Mouse (Mus musculus): ENCODE results near the gene Olfr484.
"Not testable (repeated sequence)": the region's sequence is repeated elsewhere in the genome, so short reads cannot be mapped to it uniquely, and the experiment has no call there.

Olfr484 gene

DNA sequence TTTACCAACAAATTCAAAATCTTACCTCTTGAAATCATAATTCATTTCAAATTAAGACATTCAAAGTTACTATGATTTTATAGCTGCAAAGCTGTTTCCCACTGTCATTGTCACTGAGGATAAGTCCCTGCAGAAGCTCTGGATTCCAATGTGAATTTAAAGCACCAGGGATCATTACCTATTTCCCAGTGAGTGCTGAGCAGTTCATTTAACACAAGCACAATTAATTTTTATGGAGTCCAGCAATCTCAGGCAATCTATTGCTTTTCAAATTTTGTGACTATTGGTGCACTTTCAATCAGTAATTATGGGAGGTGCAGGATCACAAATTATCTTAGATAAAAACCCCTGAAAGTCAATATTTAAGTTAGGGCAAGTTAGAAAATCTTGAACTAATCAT lies at the start of gene Olfr484:
Olfr484 (minus strand) TSS at position 101 of the 400 bp plus-strand sequence.
- no peak for DNase-seq

- DNase-seq: not testable (repeated sequence)
Measured at GRCm38 (mm10) chr7:108172642-108173041, 45.4 kb upstream of the Olfr484 start, which contains the start of gene Olfr486. TSS of gene Olfr486 (minus strand) at chr7:108172742.

DNA sequence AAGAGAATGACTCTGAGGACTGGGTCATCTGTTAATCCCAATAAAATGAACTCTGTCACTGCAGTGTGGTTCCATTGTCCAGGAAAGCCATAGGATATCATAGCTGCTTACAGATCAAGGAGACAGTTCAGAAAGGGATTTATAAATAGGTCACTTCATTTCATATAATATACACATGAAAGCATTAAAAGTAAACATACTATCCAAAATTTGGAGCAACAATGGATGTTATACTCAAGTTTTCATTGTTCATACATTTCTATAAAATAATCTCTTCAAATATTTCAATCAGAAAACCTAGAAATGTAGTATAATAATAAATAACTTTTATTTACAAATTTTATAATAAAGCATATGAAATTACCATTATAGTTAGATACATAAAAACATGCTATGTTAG lies 32.5 kb upstream of the Olfr484 start, which contains the start of gene Olfr485:
Olfr485 (minus strand) TSS at position 101 of the 400 bp plus-strand sequence.
- no peak for DNase-seq

DNA sequence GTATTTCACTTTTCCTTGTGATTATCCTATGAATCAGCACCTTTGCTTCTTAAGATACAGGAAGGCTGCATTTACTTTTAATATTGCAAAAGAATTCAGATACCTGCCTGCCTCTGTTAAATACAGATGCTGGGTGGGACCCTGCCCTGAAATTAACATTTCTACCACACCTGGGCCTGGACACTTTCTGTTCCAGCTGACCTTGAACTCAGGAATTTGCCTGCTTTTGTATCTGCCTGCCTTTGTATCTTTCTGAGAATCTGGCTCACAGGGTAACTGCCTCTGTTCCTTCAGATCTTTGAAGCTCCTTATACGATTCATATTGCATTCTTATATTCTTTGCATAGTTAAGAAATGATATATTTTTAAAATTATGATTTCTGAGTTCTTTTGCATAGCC lies 5.8 kb downstream of the Olfr484 start:
- DNase-seq: no peak

DNA sequence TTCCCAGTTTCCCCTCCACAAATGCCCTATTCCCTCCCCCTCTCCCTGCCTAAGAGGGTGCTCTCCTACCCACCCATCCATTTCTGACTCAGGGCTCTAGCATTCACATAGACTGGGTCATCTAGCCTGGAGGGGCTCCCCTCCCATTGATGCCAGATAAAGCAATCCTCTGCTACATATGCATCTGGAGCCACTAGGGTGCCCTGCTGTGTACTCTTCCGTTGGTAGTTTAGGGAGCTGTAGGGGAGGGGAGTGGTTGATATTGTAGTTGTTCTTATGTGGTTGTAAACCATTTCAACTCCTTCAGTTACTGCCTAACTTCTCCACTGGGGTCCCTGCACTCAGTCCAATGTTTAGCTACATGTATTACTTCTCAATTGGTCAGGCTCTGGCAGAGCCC lies 6.6 kb downstream of the Olfr484 start:
- DNase-seq: no peak

DNA sequence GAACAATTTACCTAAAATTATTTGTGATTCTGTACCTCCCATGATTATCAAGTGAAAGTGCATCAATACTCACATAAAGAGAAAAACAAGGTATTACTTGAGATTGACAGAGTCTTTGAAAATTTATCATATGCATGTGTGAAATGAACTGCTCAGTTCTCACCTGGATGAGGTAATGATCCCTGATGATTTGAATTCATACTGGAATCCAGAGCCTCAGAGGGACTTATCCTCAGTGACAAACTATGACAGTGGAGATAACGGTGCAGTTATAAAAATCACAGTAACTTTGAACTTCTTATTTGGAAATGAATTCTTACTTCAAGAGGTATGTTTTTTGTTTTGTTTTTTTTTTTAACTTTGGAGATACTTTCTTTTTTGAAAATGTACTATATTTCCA lies 26.7 kb downstream of the Olfr484 start, which contains the start of gene Olfr483:
Olfr483 (plus strand) TSS at position 301 of the 400 bp plus-strand sequence.
- DNase-seq: no peak

DNA sequence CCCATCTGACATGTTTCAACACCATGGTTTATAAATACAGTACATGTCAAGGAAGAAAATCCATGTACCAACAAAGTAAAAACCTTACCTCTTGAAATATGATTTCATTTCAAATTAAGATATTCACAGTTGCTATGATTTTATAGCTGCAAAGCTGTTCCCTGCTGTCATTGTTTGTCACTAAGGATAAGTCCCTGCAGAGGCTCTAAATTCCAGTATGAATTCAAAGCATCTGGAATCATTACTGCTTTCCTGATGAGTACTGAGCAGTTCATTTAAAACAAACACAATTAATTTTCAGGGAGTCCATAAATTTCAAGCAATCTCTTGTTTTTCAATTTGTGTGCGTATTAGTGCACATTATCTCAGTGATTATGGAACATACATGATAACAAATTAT lies 29.8 kb downstream of the Olfr484 start, which contains the start of gene Olfr482:
Olfr482 (minus strand) TSS at position 101 of the 400 bp plus-strand sequence.
- DNase-seq: no peak

DNA sequence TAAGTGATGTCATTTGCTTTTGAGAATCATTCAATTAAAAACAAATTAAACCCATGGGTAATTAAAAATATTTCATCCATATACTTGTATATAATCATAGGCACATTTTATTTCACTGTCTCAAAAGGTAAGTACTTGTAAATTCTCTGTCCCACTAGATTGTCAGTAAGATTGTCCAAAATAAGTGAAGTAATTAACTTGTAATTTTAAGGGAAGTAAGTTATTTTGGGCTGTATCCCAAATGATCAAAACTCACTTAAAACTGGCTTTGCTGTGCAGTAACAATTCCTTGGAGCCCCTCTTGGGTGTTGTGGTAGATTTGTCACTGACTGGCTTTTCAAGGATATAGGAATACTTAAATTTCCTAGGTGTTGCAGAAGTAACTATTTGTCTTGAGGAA lies 47.7 kb downstream of the Olfr484 start, which contains the start of gene Olfr481:
Olfr481 (plus strand) TSS at position 301 of the 400 bp plus-strand sequence.
- DNase-seq: no peak

Measured in kidney, postnatal 25 days (tissue).